Mouse (Mus musculus): ENCODE data around the gene Chrnb2. TPM values are rescaled to one million over a fixed set of nuclear protein-coding genes. Genes with fewer than 3 reads are reported as not detected.

Chrnb2 gene
- total and polyA plus RNA-seq, 3 experiments: 0.19 to 1.3 (median 0.59) TPM

DNA sequence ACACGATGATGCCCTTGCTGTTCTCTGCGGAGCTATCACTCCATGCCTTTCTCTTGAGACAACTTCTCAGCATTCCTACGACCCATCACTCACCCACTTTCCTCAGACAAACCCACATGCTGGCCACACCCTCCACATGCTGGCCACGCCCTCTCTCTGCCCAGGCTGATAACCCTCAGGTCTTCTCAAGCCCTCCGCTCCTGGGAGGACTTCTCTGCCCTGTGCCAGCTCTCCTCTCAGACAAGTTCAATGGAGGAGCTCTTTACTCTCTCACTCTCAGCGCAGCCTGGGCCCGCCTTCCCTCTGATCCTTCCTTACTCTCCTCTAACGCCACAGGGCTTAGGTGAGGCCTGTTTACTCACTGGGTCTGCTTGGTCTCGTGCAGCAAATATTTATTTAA is 44.2 kb upstream of the Chrnb2 start:
- no peak overlapping the region for H3K9ac ChIP-seq (ENCODE audit: insufficient read depth, low read depth)
- in situ Hi-C loops (cut with MboI; ENCODE audit: low pct_ligation_motif_present, low pct_unique_long_range_greater_than_20kb, low sequenced_read_pairs) (no loop called here), dilution Hi-C loops (cut with MboI; ENCODE audit: extremely low pct_ligation_motif_present, extremely low pct_unique_long_range_greater_than_20kb, low sequenced_read_pairs) (no loop called here)
- no peak overlapping the region for H3K4me2 ChIP-seq (ENCODE audit: insufficient read depth, low read depth, poor library complexity, severe bottlenecking)
- H3K4me1 ChIP-seq (ENCODE audit: control insufficient read depth in 1 of 2, insufficient read depth in 2 of 2): peaks cover 3 to 7% of the 10 kb centered on the region in 2 experiments; a peak in 3 of 4 replicates
- peaks cover 3% of the 10 kb centered on the region for H3K27me3 ChIP-seq (replicated peaks)
- H3K4me3 ChIP-seq (replicated peaks in 1 of 3; ENCODE audit: low read depth in 2 of 3, low read length in 2 of 3, poor library complexity in 1 of 3): no peak overlapping the region
- TF ChIP-seq IRF4 (IDR thresholded peaks at IDR 0.05; ENCODE audit: low read depth, low read length): no peak
- no peak for TF ChIP-seq UBTF (IDR thresholded peaks at IDR 0.05; ENCODE audit: low read depth, low read length)
- DNase-seq (ENCODE audit: extremely low read depth): no peak
- no peaks in the 10 kb centered on the region for H3K36me3 ChIP-seq (replicated peaks in 1 of 2; ENCODE audit: control insufficient read depth in 1 of 2, insufficient read depth in 1 of 2, low read length in 1 of 2)
- no peaks in the 10 kb centered on the region for H3K79me2 ChIP-seq (replicated peaks; ENCODE audit: control insufficient read depth, extremely low read depth, insufficient read depth, poor library complexity, severe bottlenecking)
- no peak overlapping the region for H3K27ac ChIP-seq (ENCODE audit: insufficient read depth, low read depth)
- H3K9me3 ChIP-seq (replicated peaks; ENCODE audit: low read length): no peaks in the 10 kb centered on the region

- Histone ChIP-seq H3K27me3 (replicated peaks) (peaks cover 3% of the 10 kb centered on the region), H3K4me3 (replicated peaks in 1 of 3; ENCODE audit: low read depth in 2 of 3, low read length in 2 of 3, poor library complexity in 1 of 3) (no peak overlapping the region), H3K79me2 (replicated peaks; ENCODE audit: control insufficient read depth, extremely low read depth, insufficient read depth, poor library complexity, severe bottlenecking) (no peaks in the 10 kb centered on the region), H3K4me1 (ENCODE audit: control insufficient read depth in 1 of 2, insufficient read depth in 2 of 2) (peaks cover 6 to 10% of the 10 kb centered on the region in 2 experiments; a peak in 3 of 4 replicates), H3K9me3 (replicated peaks; ENCODE audit: low read length) (no peaks in the 10 kb centered on the region), H3K9ac (ENCODE audit: insufficient read depth, low read depth) (no peak overlapping the region), H3K36me3 (replicated peaks in 1 of 2; ENCODE audit: control insufficient read depth in 1 of 2, insufficient read depth in 1 of 2, low read length in 1 of 2) (no peaks in the 10 kb centered on the region), H3K4me2 (ENCODE audit: insufficient read depth, low read depth, poor library complexity, severe bottlenecking) (no peak overlapping the region), H3K27ac (ENCODE audit: insufficient read depth, low read depth) (no peak overlapping the region; the same call in 1 of the 2 replicates)
- dilution Hi-C loops (cut with MboI; ENCODE audit: extremely low pct_ligation_motif_present, extremely low pct_unique_long_range_greater_than_20kb, low sequenced_read_pairs) (no loop called here), in situ Hi-C loops (cut with MboI; ENCODE audit: low pct_ligation_motif_present, low pct_unique_long_range_greater_than_20kb, low sequenced_read_pairs) (no loop called here)
- DNase-seq (ENCODE audit: extremely low read depth): no peak
- no peak for TF ChIP-seq RAD21 (IDR thresholded peaks at IDR 0.05; ENCODE audit: low read depth, low read length)
- no peak for TF ChIP-seq CTCF (conservative IDR thresholded peaks at IDR 0.05 in 1 of 2, IDR thresholded peaks at IDR 0.05 in 1 of 2; ENCODE audit: low read depth in 2 of 2, low read length in 2 of 2)
- no peak for TF ChIP-seq E2F4 (IDR thresholded peaks at IDR 0.05; ENCODE audit: insufficient replicate concordance, low read depth, low read length)
- no peak for TF ChIP-seq BHLHE40 (IDR thresholded peaks at IDR 0.05; ENCODE audit: low read depth, low read length)
- no peak for TF ChIP-seq SMC3 (IDR thresholded peaks at IDR 0.05; ENCODE audit: low read depth, low read length)
- no peak for TF ChIP-seq PAX5 (IDR thresholded peaks at IDR 0.05; ENCODE audit: low read length)
- no peak for TF ChIP-seq ZNF384 (IDR thresholded peaks at IDR 0.05; ENCODE audit: low read depth, low read length)
- no peak for TF ChIP-seq USF1 (IDR thresholded peaks at IDR 0.05; ENCODE audit: low read depth, low read length)
- TF ChIP-seq ZMIZ1 (IDR thresholded peaks at IDR 0.05; ENCODE audit: low read depth, low read length): no peak
- no peak for TF ChIP-seq ZKSCAN1 (IDR thresholded peaks at IDR 0.05; ENCODE audit: borderline replicate concordance, low read depth, low read length)
- no peak for TF ChIP-seq NELFE (IDR thresholded peaks at IDR 0.05; ENCODE audit: low read depth, low read length)
These were observed 43.4 kb upstream of the Chrnb2 start for GRCm38 (mm10) chr3:89807881-89808280.

GRCm38 (mm10) chr3:89807171-89807570 is 42.7 kb upstream of the Chrnb2 start:
- Histone ChIP-seq H3K4me2 (ENCODE audit: insufficient read depth, low read depth, poor library complexity, severe bottlenecking) (no peak overlapping the region), H3K27me3 (replicated peaks) (no peaks in the 10 kb centered on the region), H3K79me2 (replicated peaks; ENCODE audit: control insufficient read depth, extremely low read depth, insufficient read depth, poor library complexity, severe bottlenecking) (no peaks in the 10 kb centered on the region), H3K4me3 (replicated peaks in 1 of 3; ENCODE audit: low read depth in 2 of 3, low read length in 2 of 3, poor library complexity in 1 of 3) (no peak overlapping the region), H3K9me3 (replicated peaks; ENCODE audit: low read length) (no peaks in the 10 kb centered on the region), H3K36me3 (replicated peaks in 1 of 2; ENCODE audit: control insufficient read depth in 1 of 2, insufficient read depth in 1 of 2, low read length in 1 of 2) (no peaks in the 10 kb centered on the region), H3K9ac (ENCODE audit: insufficient read depth, low read depth) (no peak overlapping the region), H3K4me1 (ENCODE audit: control insufficient read depth in 1 of 2, insufficient read depth in 2 of 2) (peaks cover 8 to 16% of the 10 kb centered on the region in 2 experiments), H3K27ac (ENCODE audit: insufficient read depth, low read depth) (no peak overlapping the region)
- no peak for DNase-seq (ENCODE audit: extremely low read depth)
- TF ChIP-seq ETS1 (conservative IDR thresholded peaks at IDR 0.05; ENCODE audit: low read depth, low read length) (no peak), ELF1 (IDR thresholded peaks at IDR 0.05; ENCODE audit: low read depth, low read length) (no peak), SMC3 (IDR thresholded peaks at IDR 0.05; ENCODE audit: low read depth, low read length) (no peak), MAFK (IDR thresholded peaks at IDR 0.05; ENCODE audit: insufficient replicate concordance, low read length) (no peak), ZKSCAN1 (IDR thresholded peaks at IDR 0.05; ENCODE audit: borderline replicate concordance, low read depth, low read length) (no peak), EP300 (IDR thresholded peaks at IDR 0.05; ENCODE audit: low read length) (no peak)
- dilution Hi-C loops (cut with MboI; ENCODE audit: extremely low pct_ligation_motif_present, extremely low pct_unique_long_range_greater_than_20kb, low sequenced_read_pairs): no loop called here
- in situ Hi-C loops (cut with MboI; ENCODE audit: low pct_ligation_motif_present, low pct_unique_long_range_greater_than_20kb, low sequenced_read_pairs): no loop called here

Measured in CH12.LX (cell line).